Mouse (Mus musculus) gastrocnemius, postnatal 25 days (tissue): ENCODE data around the gene Tmem175. TPM values are rescaled to one million over a fixed set of nuclear protein-coding genes. Genes with fewer than 3 reads are reported as not detected.
A peak's percentile ranks its signal among the peaks of the same experiment; 100 is the strongest.
"Not testable (repeated sequence)": the region's sequence is repeated elsewhere in the genome, so short reads cannot be mapped to it uniquely, and the experiment has no call there.

Source experiments
- DNase-seq: peaks from one replicate; pipeline ENCODE4 v3.0.0; 2022
- long read RNA-seq, 2 experiments: library from polyadenylated mRNA; stranded (forward); transcript quantifications; one replicate each; pipeline ENCODE4 v2.0.0; 2021
- total RNA-seq, 2 experiments: library from RNA; stranded (reverse); gene quantifications; 1 replicate in 1 of 2; 2 replicates in 1 of 2; pipeline ENCODE4 v1.2.3; 2021

The Tmem175 gene
- 1 to 10 TPM; 5.2 to 5.4 TPM for total RNA-seq
- long read RNA-seq, experiment 1, partial matches to known transcripts, result 0 of 3 reads
- long read RNA-seq, experiment 1, other reads (novel, unspliced or antisense), result 1 of 3 reads
- long read RNA-seq, experiment 2, transcript Tmem175-201 (11 exons, 3,956 nt), result major isoform, 6 of 12 reads
- long read RNA-seq, experiment 2, partial matches to known transcripts, result 1 of 12 reads
- long read RNA-seq, experiment 2, other reads (novel, unspliced or antisense), result 3 of 12 reads

DNA sequence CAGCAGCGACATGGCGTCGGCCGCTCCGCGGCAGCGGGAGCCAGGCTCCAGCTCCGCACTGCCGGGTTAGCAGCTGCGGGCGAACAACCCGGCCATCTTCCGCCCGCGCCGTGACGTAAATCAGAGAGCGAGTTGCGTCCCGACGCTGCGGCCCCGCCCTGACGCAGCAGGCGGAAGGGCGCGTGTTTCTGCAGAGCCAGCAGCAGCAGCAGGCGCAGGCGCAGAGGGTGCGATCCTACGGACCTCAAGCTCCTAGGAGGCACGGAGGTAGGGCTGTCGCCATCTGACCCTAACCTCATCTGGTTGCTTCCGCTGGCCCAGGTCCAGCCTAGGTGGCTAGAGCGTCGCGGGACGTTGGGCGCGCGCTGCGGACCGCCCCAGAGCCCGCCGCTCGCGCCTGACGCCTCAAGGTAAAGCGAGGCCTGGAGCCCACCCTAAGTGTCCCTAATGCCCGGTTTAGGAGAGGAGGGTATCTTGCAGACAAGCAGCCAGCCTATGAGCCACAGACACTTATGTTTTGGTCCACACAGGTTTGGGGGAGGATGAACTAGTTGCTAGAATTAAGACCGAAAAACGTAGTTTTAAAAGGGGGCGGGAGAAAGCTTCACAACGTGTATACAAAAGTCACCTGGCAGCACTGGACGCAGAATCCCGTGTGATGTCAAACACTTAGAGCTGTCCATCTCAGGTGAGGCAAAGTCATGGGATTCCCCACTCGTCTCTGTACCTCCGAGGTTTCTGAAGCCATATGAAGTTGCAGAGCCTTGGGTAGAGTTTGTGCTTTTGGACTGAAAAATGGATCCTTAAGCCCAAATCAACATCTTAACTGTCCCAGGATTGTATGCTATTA, at the start of gene Tmem175, which contains the start of gene Gak:
Tmem175 (plus strand) TSS at position 137 of the 850 bp plus-strand sequence.
Gak (minus strand) TSS at position 122 of the 850 bp plus-strand sequence.
- DNase-seq, result peak; percentile 93

- no peak for DNase-seq
Measured at GRCm38 (mm10) chr5:108581361-108581891, 48.1 kb upstream of the Tmem175 start.

DNA sequence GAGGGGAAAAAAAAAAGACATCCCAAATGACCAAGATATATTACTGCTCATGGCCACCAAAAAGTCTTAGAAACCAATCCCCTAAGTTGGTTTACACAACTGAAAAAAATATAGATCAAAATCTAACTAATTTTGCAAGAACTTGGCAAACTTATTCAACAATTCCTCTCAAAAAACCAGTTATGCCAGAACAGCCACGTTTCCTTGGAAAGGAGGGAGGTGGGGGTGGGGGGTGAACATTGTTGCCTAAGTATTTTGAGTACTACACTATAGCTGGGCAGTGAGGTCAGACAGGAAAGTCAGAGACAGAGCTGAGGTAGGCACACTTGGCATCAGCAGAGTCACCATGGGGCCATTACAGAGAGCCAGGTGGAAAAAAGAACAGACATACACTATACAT, 29.6 kb upstream of the Tmem175 start:
- DNase-seq, result no peak

DNA sequence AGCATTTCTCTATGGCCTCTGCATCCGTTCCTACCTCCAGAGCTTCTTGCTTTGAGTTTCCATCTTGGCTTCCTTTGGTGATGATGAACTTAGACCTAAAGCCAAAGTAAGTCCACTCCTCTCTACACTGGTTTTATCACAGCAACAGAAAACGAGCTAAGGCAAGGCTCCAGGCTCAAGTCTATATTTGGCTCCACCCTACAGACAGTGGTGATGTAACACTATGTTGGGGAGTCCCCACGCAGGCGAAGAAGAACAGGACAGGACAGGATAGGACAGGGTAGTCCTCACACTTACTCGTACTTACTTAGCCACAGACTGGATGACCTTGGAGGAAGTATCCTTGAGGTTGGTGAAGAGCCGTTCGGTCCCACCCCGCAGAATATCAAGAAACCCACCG, 27.0 kb upstream of the Tmem175 start:
- DNase-seq, result no peak

DNA sequence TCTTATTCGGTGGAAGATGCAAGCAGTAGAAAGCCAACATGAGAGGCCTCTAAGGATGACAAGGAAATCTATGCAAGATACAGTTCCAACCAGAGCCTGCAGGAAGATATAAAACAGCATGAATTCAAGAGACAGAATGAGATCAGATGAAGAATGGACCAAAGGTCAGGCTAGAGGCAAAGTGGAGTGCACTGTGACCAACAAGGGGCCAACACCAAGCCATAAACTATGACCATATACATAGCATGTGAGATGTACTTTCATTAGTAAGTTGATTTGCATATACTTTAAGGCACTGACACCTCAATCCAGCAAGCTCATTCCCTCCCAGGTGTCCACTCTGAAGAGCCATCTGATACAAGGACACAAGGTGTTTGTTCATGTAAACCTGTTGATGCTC, 19.1 kb upstream of the Tmem175 start:
- DNase-seq, result no peak

GRCm38 (mm10) chr5:108621870-108622269, 7.7 kb upstream of the Tmem175 start:
- DNase-seq, result no peak

DNA sequence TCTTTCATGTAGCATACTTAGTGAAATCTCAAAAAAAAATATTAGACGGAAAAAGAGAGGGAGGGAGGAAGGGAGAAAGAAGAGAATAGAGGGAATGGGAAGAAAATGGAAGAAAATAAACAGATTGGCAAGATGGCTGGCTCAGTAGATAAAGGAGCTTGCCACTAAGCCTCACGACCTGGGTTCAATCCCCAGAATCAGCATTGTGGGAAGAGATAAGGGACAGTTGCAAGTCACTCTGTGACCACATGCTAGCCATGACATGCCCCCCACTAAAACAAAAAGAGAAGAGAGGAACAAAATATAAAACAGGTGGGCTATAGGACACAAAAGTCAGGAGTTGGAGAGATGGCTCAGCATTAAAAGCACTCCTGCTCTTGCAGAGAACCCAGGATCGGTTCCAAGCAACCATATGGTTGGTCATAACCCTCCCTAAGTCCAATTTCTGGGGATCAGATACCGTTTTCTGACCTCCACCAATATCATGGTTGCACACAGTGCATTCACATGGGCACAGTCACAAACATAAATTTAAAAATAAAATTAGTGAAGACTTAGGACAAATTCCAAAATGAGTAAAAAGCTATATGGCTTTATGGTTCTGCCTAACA, 3.4 kb upstream of the Tmem175 start:
- DNase-seq, result no peak

- no peak for DNase-seq
Measured at GRCm38 (mm10) chr5:108628891-108629633, 508 bp upstream of the Tmem175 start.

DNA sequence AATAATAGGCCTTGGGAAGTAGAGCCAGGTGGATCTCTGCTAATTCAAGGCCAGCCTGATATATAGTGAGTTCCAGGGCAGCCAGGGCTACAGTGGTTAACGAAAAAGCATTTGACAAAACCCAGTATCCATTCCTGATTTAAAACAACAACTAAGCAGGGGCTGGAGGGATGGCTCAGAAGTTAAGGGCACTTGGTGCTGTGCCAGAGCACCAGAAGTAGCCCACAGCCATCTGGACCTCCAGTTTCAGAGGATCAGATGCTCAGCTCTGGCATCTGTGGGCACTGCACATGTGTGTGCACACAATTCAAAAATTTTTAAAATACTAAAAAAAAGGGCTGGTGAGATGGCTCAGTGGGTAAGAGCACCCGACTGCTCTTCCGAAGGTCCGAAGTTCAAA, 4.1 kb downstream of the Tmem175 start:
- no peak for DNase-seq

GRCm38 (mm10) chr5:108634088-108634487, 4.5 kb downstream of the Tmem175 start:
- DNase-seq, result not testable (repeated sequence)

DNA sequence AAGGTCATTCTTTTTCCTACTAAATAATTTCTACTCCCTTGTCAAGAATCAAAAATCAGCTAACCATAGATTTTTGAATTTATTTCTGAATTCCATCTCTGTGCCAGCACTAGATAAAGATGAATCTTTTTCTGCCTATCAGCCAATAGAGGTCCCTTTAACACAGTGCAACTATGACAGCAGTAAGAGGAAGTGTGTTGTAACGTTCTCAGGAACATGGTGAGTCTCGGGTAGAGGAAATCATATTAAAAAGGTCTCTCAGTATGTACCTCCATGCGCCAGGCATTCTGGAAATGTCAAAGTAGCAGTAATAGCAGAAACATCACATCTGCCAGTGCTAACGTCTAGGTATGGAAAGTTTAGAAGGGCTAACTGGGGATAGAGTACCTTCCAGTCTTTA, 6.6 kb downstream of the Tmem175 start:
- no peak for DNase-seq

GRCm38 (mm10) chr5:108643674-108644073, 14.1 kb downstream of the Tmem175 start:
- DNase-seq, result no peak

- peak; percentile 52 for DNase-seq
Measured at GRCm38 (mm10) chr5:108645651-108646342, 16.2 kb downstream of the Tmem175 start.

GRCm38 (mm10) chr5:108646343-108646660, 16.7 kb downstream of the Tmem175 start:
- no peak for DNase-seq

DNA sequence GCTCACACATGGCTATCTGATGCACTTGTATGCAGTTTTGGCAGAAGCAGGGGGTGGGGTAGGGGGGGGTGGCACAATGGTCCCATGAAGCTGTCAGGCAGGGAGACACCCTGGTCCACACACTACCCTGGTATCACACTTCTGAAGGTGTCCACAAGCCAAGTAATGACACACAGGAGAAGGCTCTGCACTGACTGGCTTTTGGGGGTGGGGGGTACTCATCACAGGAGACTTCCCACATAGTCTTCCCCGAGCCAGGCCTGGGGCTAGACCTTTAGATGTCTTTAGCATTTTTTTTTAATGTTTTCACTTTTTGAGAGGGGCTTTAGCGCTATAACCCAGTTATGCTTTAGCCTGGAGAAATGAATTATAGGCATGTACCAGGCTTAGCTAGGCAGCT, 17.7 kb downstream of the Tmem175 start:
- DNase-seq, result no peak

DNA sequence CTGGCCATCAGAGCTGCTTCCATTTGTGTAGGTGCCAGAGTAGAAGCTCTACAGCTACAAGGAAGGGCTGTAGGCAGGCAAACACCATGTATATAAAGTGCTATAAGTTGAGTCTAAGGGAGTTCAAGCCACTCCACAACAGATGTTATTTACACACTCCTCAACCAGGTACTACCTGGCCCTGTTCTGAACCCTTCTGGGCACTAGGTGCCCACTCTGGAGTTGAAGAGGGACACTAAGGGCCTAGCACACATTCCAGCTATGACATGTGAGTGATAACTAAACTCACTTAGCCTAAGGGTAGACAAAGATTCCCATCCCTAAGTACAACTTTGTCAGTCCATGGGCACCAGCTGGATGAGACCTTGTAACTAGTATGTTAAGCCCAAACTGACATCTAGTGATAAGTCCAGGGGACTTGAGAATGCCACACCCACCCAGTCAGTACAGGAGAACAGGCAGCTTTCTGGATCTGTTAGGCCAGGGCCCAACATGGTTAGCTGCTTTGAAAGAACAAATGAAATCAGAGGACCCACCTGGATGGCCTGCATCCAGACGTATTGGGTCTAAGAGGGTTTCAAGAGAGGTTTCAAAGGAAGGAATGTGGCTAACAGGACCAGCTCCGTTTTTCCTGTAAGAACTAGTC, 18.4 kb downstream of the Tmem175 start:
- no peak for DNase-seq

- no peak for DNase-seq
Measured at GRCm38 (mm10) chr5:108648937-108649576, 19.5 kb downstream of the Tmem175 start.

DNA sequence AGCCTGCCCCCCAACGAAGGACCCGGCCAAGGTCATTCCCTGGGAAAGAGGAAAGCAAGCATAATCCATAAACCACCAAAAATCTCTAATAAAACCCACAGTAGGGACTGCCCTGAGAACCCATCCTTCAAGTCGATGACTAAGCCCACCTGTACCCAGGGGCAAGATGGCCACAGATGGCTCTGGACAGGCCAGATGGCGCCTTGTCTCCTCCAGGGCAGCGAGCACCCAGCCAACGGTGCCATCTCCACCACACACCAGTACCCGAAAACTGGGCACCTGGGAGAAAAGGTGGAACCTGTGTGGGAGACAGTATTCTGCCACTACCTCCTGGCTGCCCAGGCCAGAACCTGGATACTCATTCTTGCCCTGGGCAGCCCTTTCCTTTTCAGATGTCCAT, 20.8 kb downstream of the Tmem175 start:
- no peak for DNase-seq

DNA sequence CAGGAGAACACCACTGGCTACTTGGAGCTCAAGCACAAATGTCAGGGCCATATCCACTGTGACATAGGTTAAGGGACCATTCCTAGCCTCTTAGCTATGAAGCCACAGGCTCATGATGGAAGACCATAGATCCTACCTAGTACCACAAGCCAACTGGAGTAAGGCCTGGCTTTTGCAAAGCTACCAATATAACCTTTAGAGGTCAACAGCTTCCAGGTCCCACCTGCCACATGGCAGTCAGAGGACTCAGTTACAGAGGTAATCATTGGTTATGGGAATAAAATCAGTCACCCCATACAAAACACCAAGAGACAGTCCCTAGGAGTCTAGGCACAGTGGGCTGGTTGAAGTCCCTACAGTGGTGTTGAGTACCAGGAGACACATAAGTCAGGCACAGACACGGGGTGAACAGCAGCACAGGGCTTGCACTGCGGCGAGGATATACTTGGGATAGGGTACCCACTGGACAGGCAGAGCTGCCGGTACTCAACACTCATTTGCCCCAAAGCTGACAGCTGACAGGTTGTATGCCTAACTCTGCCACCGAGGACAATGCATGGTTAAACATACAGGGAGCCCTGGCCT, 21.7 kb downstream of the Tmem175 start:
- no peak for DNase-seq

DNA sequence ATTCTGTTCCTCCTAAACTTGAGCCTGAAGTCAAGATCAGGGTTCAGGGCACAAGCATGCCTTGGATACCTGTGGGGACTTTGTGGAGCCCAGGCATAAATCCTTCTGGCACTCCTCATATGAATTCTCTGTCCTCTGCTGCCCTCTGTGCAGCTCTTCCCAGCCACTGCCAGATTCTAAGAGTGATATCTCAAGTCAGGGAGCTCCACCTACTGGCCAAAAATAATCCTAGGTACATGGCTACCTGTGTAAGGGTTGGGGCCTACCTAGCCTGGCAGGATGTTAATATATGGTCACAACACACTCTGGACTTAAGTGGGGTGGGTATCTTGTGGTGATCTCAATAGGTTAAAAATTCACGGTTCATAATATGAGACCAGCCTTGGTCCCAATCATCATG, 22.3 kb downstream of the Tmem175 start:
- DNase-seq, result no peak
